Mouse (Mus musculus) liver, embryonic 14.5 days (tissue): ENCODE results near the gene Csmd2. TPM values are rescaled to one million over a fixed set of nuclear protein-coding genes. Genes with fewer than 3 reads are reported as not detected.

Experiments
- ATAC-seq: fragments of 200-750 bp; cut with Nextera tagmentation; 2 replicates; pipeline ENCODE4 v1.8.0; 2017; ENCODE audit warnings: moderate number of reproducible peaks, mild to moderate bottlenecking, moderate library complexity; ENCODE audit not compliant: insufficient read depth
- DNase-seq, 3 experiments: peaks; one replicate each; pipeline ENCODE4 v3.0.0-alpha.2; 2012 to 2013; ENCODE audit warnings: low read depth in 3 of 3, low spot score in 3 of 3
- H3K27ac ChIP-seq: fragments of 300-500 bp; sonication (generic); 2 replicates; pipeline ENCODE4 v1.5.1; 2014; ENCODE audit warnings: moderate library complexity, mild to moderate bottlenecking, control low read depth, inconsistent platforms
- H3K27me3 ChIP-seq: fragments of 300-500 bp; sonication (generic); 2 replicates; pipeline ENCODE4 v1.6.1; 2014; ENCODE audit warnings: mild to moderate bottlenecking, low read length, moderate library complexity; ENCODE audit not compliant: control insufficient read depth, insufficient read depth
- H3K36me3 ChIP-seq: fragments of 300-500 bp; sonication (generic); replicated peaks from 2 replicates; pipeline ENCODE4 v1.6.1; 2014; ENCODE audit warnings: low read depth; ENCODE audit not compliant: control insufficient read depth, insufficient read depth
- H3K4me1 ChIP-seq, 2 experiments: fragments of 200-500 bp in 1 of 2; fragments of 300-500 bp in 1 of 2; sonication (generic) in 1 of 2; replicated peaks; 2 replicates each; pipeline ENCODE4 v1.6.1; 2012 to 2014; ENCODE audit warnings: antibody characterized with exemption in 1 of 2, inconsistent platforms in 1 of 2, low read length in 1 of 2; ENCODE audit not compliant: control insufficient read depth in 2 of 2, insufficient read depth in 2 of 2
- H3K4me2 ChIP-seq: fragments of 300-500 bp; sonication (generic); 2 replicates; pipeline ENCODE4 v1.6.1; 2014; ENCODE audit warnings: low read depth, mild to moderate bottlenecking, control low read depth, moderate library complexity
- H3K4me3 ChIP-seq, 2 experiments: fragments of 200-500 bp in 1 of 2; fragments of 300-500 bp in 1 of 2; sonication (generic) in 1 of 2; 2 replicates each; pipeline ENCODE4 v1.5.1; 2012 to 2014; ENCODE audit warnings: low read depth in 2 of 2, low read length in 2 of 2, mild to moderate bottlenecking in 2 of 2, control low read depth in 1 of 2, inconsistent platforms in 1 of 2, moderate library complexity in 1 of 2; ENCODE audit not compliant: insufficient read depth in 1 of 2
- H3K9ac ChIP-seq: fragments of 300-500 bp; sonication (generic); replicated peaks from 2 replicates; pipeline ENCODE4 v1.6.1; 2014; ENCODE audit warnings: mild to moderate bottlenecking, control low read depth, moderate library complexity
- H3K9me3 ChIP-seq: fragments of 300-500 bp; sonication (generic); 2 replicates; pipeline ENCODE4 v1.6.1; 2016; ENCODE audit warnings: low read length, mixed read lengths; ENCODE audit not compliant: control insufficient read depth
- CTCF ChIP-seq: IDR thresholded peaks from 2 replicates; pipeline ENCODE4 v1.5.1; 2016; ENCODE audit warnings: antibody characterized with exemption, low read depth, control low read depth
- EP300 ChIP-seq: IDR thresholded peaks from 2 replicates; pipeline ENCODE4 v1.6.1; 2016; ENCODE audit warnings: antibody characterized with exemption, low read depth
- WGBS: fragments of 180-500 bp; shearing (Covaris S2); extraction: QIAGEN DNeasy Blood & Tissue Kit; methylation state at CpG from one replicate; pipeline ENCODE4 v1.1.7; 2014; ENCODE audit not compliant: insufficient replicate concordance; 5-methylcytosine and 5-hydroxymethylcytosine counted together
- polyA plus RNA-seq, 2 experiments: library from polyadenylated mRNA; depleted of rRNA in 1 of 2; stranded (reverse) in 1 of 2; unstranded in 1 of 2; fragments of >200 nt; fragmentation: Nextera tagmentation in 1 of 2; extraction: Ambion mirVana in 1 of 2; gene quantifications; 2 replicates each; pipeline versions ENCODE4 v1.2.1 to v1.2.3; 2012 to 2014

Csmd2 gene
- polyA plus RNA-seq, 2 experiments = 0.01 TPM; not detected in 1

GRCm38 (mm10) chr4:128441228-128441627 lies 453.6 kb downstream of the Csmd2 start:
- H3K36me3 ChIP-seq = no peaks in the 10 kb centered on the region
- 63% methylated on average over 2 of the region's 2 CpGs for WGBS
- no peak overlapping the region for H3K4me2 ChIP-seq
- no peak overlapping the region for H3K4me3 ChIP-seq
- no peaks in the 10 kb centered on the region for H3K9me3 ChIP-seq
- no peak for TF ChIP-seq CTCF
- H3K27ac ChIP-seq = no peak overlapping the region
- H3K4me1 ChIP-seq = 0 out of 4 replicates have a peak, but pooled peaks cover 0 to 3% of the 10 kb centered on the region in 2 experiments
- ATAC-seq (no peak), DNase-seq (no peak)
- H3K27me3 ChIP-seq = no peaks in the 10 kb centered on the region
- no peak overlapping the region for H3K9ac ChIP-seq

- Histone ChIP-seq H3K9me3 (no peaks in the 10 kb centered on the region), H3K4me2 (no peak overlapping the region), H3K27ac (no peak overlapping the region), H3K36me3 (no peaks in the 10 kb centered on the region), H3K4me3 (no peak overlapping the region), H3K4me1 (0 out of 4 replicates have a peak, but pooled peaks cover 0 to 3% of the 10 kb centered on the region in 2 experiments), H3K9ac (no peak overlapping the region), H3K27me3 (no peaks in the 10 kb centered on the region)
- WGBS = 55% methylated on average over 8 of the region's 8 CpGs
- ATAC-seq = no peak
- no peak for DNase-seq
- TF ChIP-seq CTCF (no peak), EP300 (no peak)
Measured at GRCm38 (mm10) chr4:128442791-128443190, 455.1 kb downstream of the Csmd2 start.

DNA sequence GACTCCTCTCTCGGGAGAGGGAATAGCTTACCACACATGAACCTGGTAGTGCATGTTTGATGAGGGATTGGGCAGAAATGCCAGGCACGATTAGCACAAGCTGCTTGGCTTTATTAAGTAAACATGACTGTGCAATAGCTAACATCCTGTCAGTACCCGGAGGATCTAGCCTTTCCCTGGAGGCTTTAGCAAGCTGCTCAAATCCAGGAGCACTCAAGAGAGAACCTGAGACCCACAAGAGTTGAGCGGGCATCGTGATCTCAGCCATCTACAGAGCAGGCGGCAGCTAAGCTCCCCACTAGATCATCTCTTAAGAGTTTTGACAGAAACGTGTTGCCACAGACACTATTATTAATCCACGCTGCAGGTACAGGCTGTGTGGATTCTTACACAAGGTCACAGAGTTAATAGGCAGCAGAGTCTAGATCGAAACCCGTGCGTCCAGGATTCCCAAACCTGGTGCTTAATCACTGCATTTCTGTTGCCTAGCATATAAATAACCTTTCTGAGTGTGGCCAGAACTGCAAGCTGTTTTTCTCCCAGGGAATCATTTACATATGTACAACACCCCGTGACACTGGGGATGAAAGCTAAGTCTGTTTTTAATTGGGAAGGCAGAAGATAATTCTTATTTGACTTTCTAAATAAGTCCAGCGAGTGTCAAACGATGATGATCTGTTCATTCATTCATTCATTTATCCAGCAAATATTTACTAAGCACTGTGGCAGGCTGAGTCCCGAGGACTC lies 458.0 kb downstream of the Csmd2 start:
- Histone ChIP-seq H3K4me1 (0 out of 4 replicates have a peak, but pooled peaks cover 0 to 3% of the 10 kb centered on the region in 2 experiments), H3K27me3 (no peaks in the 10 kb centered on the region), H3K36me3 (no peaks in the 10 kb centered on the region), H3K27ac (no peak overlapping the region), H3K4me3 (no peak overlapping the region), H3K9me3 (no peaks in the 10 kb centered on the region), H3K4me2 (no peak overlapping the region), H3K9ac (no peak overlapping the region)
- TF ChIP-seq EP300 (no peak), CTCF (no peak)
- WGBS = 57% methylated on average over 15 of the region's 15 CpGs
- ATAC-seq (no peak), DNase-seq (no peak)

- 73% methylated on average over 12 of the region's 12 CpGs for WGBS
- Histone ChIP-seq H3K4me2 (no peak overlapping the region), H3K4me3 (no peak overlapping the region), H3K9me3 (no peaks in the 10 kb centered on the region), H3K4me1 (0 out of 4 replicates have a peak, but pooled peaks cover 0 to 3% of the 10 kb centered on the region in 2 experiments), H3K27me3 (no peaks in the 10 kb centered on the region), H3K9ac (no peak overlapping the region), H3K27ac (no peak overlapping the region), H3K36me3 (no peaks in the 10 kb centered on the region)
- ATAC-seq (no peak), DNase-seq (no peak)
- no peak for TF ChIP-seq CTCF
- TF ChIP-seq EP300 = no peak
Measured at GRCm38 (mm10) chr4:128448831-128449431, 461.3 kb downstream of the Csmd2 start.

- H3K27ac ChIP-seq = no peak overlapping the region
- DNase-seq (no peak), ATAC-seq (no peak)
- no peak overlapping the region for H3K4me2 ChIP-seq
- H3K27me3 ChIP-seq = no peaks in the 10 kb centered on the region
- H3K9me3 ChIP-seq = no peaks in the 10 kb centered on the region
- 65% methylated on average over 8 of the region's 8 CpGs for WGBS
- no peak overlapping the region for H3K9ac ChIP-seq
- no peaks in the 10 kb centered on the region for H3K36me3 ChIP-seq
- H3K4me1 ChIP-seq = 0 out of 4 replicates have a peak, but pooled peaks cover 0 to 3% of the 10 kb centered on the region in 2 experiments
- no peak for TF ChIP-seq EP300
- no peak overlapping the region for H3K4me3 ChIP-seq
Measured at GRCm38 (mm10) chr4:128450137-128450536, 462.5 kb downstream of the Csmd2 start.
